Mouse (Mus musculus): ENCODE results near the gene Zfp36l2.
"Not testable (repeated sequence)": the region's sequence is repeated elsewhere in the genome, so short reads cannot be mapped to it uniquely, and the experiment has no call there.

GRCm38 (mm10) chr17:84187264-84187663 lies 483 bp downstream of the Zfp36l2 start:
- not testable (repeated sequence) for TF ChIP-seq ETS1 (IDR thresholded peaks at IDR 0.05; ENCODE audit: low read depth, low read length); CTCF (IDR thresholded peaks at IDR 0.05 in 2 of 3, conservative IDR thresholded peaks at IDR 0.05 in 1 of 3; ENCODE audit: control insufficient read depth in 1 of 3, insufficient read depth in 1 of 3, low read depth in 2 of 3, low read length in 3 of 3, poor library complexity in 1 of 3, severe bottlenecking in 1 of 3); CHD2 (IDR thresholded peaks at IDR 0.05; ENCODE audit: low read length); POLR2A (IDR thresholded peaks at IDR 0.05; ENCODE audit: control insufficient read depth in 1 of 2, insufficient read depth in 1 of 2, low read depth in 1 of 2, low read length in 2 of 2, poor library complexity in 1 of 2); USF2 (IDR thresholded peaks at IDR 0.05; ENCODE audit: borderline replicate concordance in 1 of 2, insufficient read depth in 1 of 2, low read depth in 1 of 2, low read length in 2 of 2); KAT2A (conservative IDR thresholded peaks at IDR 0.05; ENCODE audit: low read depth, low read length); TAL1 (IDR thresholded peaks at IDR 0.05; ENCODE audit: low read length); RAD21 (IDR thresholded peaks at IDR 0.05; ENCODE audit: low read depth, low read length); JUND (IDR thresholded peaks at IDR 0.05; ENCODE audit: low read depth, low read length); MYC (IDR thresholded peaks at IDR 0.05; ENCODE audit: low read depth, low read length); SMC3 (IDR thresholded peaks at IDR 0.05; ENCODE audit: low read depth, low read length)
